35 mouse cellular contexts compared by ENCODE assay signal in genomic region chr16:18373632-18374031, GRCm38 (mm10).
"Had no signal": no experiment of that assay in that cellular context is flagged by ENCODE, and none has a peak within 500 bp of the region (broad histone marks: within the 10 kb centered on the region; RNA-seq: fewer than 3 reads in every experiment).

No protein-coding gene starts in this region.

- H3K9me3 ChIP-seq: heart, embryonic 12.5 days; heart, embryonic 13.5 days; heart, embryonic 15.5 days; hindbrain, embryonic 10.5 days; hindbrain, embryonic 12.5 days; hindbrain, embryonic 13.5 days; hindbrain, embryonic 15.5 days; intestine, embryonic 15.5 days; kidney, embryonic 15.5 days had no signal

- H3K27me3 ChIP-seq: heart, embryonic 12.5 days; heart, embryonic 13.5 days; heart, embryonic 15.5 days; hindbrain, embryonic 12.5 days; hindbrain, embryonic 13.5 days; hindbrain, embryonic 15.5 days; intestine, embryonic 15.5 days; kidney, embryonic 15.5 days had no signal

- H3K27ac ChIP-seq: heart, embryonic 13.5 days; heart, embryonic 15.5 days; hindbrain, embryonic 10.5 days; hindbrain, embryonic 12.5 days; hindbrain, embryonic 13.5 days; hindbrain, embryonic 14.5 days; hindbrain, embryonic 15.5 days; hindbrain, postnatal 0 days; intestine, embryonic 15.5 days; kidney, embryonic 15.5 days; kidney, postnatal 0 days; layer of hippocampus, adult 2 months; left cerebral cortex, adult 2 months had no signal

- H3K9ac ChIP-seq: heart, embryonic 12.5 days; heart, embryonic 13.5 days; heart, embryonic 15.5 days; hindbrain, embryonic 12.5 days; hindbrain, embryonic 13.5 days; hindbrain, embryonic 14.5 days; hindbrain, embryonic 15.5 days; intestine, embryonic 15.5 days; kidney, embryonic 15.5 days had no signal

- DNase-seq: heart, postnatal 10 days; heart, postnatal 14 days; heart, postnatal 36 days; heart, postnatal 4 days; kidney, adult 11 months; kidney, adult 18-20 months; kidney, adult 2 months; kidney, adult 8-10 months; kidney, adult 9 months; kidney, postnatal 10 days; kidney, postnatal 14 days; kidney, postnatal 25 days; kidney, postnatal 36 days; kidney, postnatal 4 days; layer of hippocampus, adult 9-11 months; layer of hippocampus, postnatal 36 days had no signal

- H3K4me3 ChIP-seq: heart, embryonic 12.5 days; heart, embryonic 13.5 days; heart, embryonic 15.5 days; hindbrain, embryonic 10.5 days; hindbrain, embryonic 12.5 days; hindbrain, embryonic 13.5 days; hindbrain, embryonic 15.5 days; intestine, embryonic 15.5 days; kidney, embryonic 15.5 days; layer of hippocampus, adult 2 months; left cerebral cortex, adult 2 months had no signal

- H3K4me1 ChIP-seq: hindbrain, embryonic 15.5 days had no signal

- ATAC-seq: hindbrain, embryonic 16.5 days; hindbrain, postnatal 0 days; inflammation-experienced regulatory T-cells, adult 6 months; intestine, embryonic 15.5 days; intestine, embryonic 16.5 days; intestine, postnatal 0 days had no signal

- H3K4me2 ChIP-seq: heart, embryonic 11.5 days; heart, embryonic 12.5 days; heart, embryonic 13.5 days; heart, embryonic 15.5 days; hindbrain, embryonic 12.5 days; hindbrain, embryonic 13.5 days; hindbrain, embryonic 14.5 days; hindbrain, embryonic 15.5 days; intestine, embryonic 15.5 days; kidney, embryonic 15.5 days had no signal

- H3K36me3 ChIP-seq: heart, embryonic 12.5 days; heart, embryonic 13.5 days; heart, embryonic 15.5 days; intestine, embryonic 15.5 days; kidney, embryonic 15.5 days had no signal
